Mouse (Mus musculus) heart, postnatal 25 days (tissue): ENCODE measurements around the gene Cdc42bpa. TPM values are rescaled to one million over a fixed set of nuclear protein-coding genes. Genes with fewer than 3 reads are reported as not detected.
A peak's percentile ranks its signal among the peaks of the same experiment; 100 is the strongest.

Experiments used
- DNase-seq: peaks from one replicate; pipeline ENCODE4 v3.0.0; 2022; ENCODE audit warnings: low spot score
- intact Hi-C: fragments of 180-260 bp; cut with DNase I; formaldehyde crosslinking; loops from one replicate; pipeline ENCODE4 v1.15.1; 2025
- total RNA-seq, 2 experiments: library from RNA; stranded (reverse); gene quantifications; 2 replicates each; pipeline ENCODE4 v1.2.3; 2021

The Cdc42bpa gene
- total RNA-seq, 2 experiments from 2014 or later, result 42.2 to 46.9 TPM

GRCm38 (mm10) chr1:180210781-180211271, 250.6 kb downstream of the Cdc42bpa start:
- intact Hi-C loops, result no loop called here
- DNase-seq, result no peak

GRCm38 (mm10) chr1:180212911-180213310, 252.6 kb downstream of the Cdc42bpa start:
- no peak for DNase-seq
- intact Hi-C loops, result no loop called here

GRCm38 (mm10) chr1:180215044-180215443, 254.8 kb downstream of the Cdc42bpa start:
- intact Hi-C loops, result loop anchor here (1.0 to 5.0 kb wide), 2 partner anchors 40 to 358 kb away; no protein-coding TSS in a partner anchor

More at GRCm38 (mm10) chr1:180215044-180215443, 254.8 kb downstream of the Cdc42bpa start:
- peak; percentile 48 for DNase-seq

Other genes with a start within 250 kb of the Cdc42bpa start
- gene Kif28, start 215.2 kb upstream of the Cdc42bpa start, total RNA-seq, result under 1 TPM; 0.75 to 0.87 TPM
- not detected for gene Gm10518, start 157.1 kb upstream of the Cdc42bpa start, total RNA-seq
- gene Ahctf1, start 156.8 kb upstream of the Cdc42bpa start, total RNA-seq, result 10 to 100 TPM; 15.8 to 20.5 TPM
- 100 to 1,000 TPM; 810 to 852 TPM for gene Coq8a, start 239.1 kb downstream of the Cdc42bpa start, total RNA-seq